Mouse (Mus musculus) embryo, embryonic 10.5 days (tissue): ENCODE measurements around the gene Atp6ap2.
"Not testable (repeated sequence)": the region's sequence is repeated elsewhere in the genome, so short reads cannot be mapped to it uniquely, and the experiment has no call there.

Experiments used
- DNase-seq: peaks from one replicate; pipeline ENCODE4 v3.0.0-alpha.2; 2015; ENCODE audit warnings: low spot score

Gene Atp6ap2

DNA sequence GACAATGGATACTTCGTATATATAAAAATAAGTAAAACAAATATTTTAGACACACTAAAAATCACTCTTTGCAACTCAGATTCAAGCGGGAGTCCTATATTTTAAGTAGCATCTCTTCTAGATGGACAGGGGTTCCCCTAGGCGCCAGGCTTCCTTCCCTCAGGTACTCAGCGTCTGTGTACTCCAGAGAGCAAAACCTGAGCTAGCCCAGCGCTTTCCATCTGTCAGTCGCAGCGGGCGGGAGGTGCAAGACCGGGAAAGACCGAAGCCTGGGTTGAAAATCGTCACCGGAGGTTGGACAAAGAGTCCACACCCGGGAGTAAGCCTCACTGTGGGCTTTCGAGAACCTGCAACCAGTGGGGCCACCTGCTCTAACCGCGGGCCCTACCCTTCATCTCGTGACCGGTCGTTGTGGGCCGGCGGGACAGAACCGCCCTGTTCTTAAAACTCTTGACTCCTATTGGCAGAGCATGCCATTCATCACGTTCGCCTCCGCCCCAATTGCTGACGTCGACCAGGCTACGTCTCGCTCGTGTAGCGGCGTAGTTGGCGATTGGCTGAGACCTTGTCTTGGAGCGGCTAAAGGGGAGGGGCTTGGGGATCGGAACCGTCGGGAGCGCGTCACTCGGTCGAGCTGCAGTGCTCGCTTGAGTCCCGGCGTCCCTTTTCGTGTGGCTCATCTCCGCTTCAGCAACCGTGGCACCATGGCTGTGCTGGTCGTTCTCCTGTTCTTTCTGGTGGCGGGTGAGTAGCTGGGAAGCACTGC, at the start of gene Atp6ap2:
Gene Atp6ap2 (plus strand): TSS at position 610 of the 766 bp plus-strand sequence.
- DNase-seq, result peak; percentile 94

DNA sequence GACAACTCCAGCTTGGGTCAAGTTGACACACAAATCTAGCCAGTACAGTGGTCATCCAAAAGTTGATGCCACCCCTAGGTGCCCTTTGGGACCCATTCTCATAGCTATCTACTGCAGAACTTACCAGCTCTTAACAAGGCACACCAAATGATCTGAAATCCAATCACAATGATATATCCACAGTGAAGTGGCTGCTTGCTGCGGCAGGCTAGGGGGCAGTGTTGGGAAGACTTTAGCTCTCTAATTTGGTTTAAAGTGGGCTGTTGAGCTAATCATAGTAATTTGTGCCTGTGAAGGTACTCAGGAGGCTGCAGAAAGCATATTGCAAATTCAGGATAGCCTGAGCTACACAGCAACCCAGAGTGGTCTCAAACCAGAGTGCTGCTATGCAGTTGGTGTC, 43.2 kb upstream of the Atp6ap2 start:
- DNase-seq, result no peak

DNA sequence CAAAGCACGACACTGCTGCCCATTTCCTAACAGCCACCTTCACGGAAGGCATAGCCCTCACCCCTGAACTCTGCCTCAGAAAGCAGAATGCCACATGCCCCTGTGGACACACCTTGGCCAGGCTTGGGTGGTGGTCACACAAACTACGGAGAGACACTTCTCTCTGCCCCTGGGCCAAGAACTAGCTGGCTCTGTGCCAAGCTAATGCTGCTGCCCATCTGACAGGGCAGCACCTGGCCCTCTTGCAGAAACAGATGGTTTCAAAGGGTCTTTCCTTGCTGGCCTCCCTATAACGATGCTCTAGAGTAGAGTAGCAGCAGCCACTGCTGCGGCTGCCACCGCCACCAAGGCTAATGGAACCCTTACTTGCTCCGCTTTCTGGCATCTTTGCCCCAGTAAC, 30.5 kb upstream of the Atp6ap2 start:
- no peak for DNase-seq

DNA sequence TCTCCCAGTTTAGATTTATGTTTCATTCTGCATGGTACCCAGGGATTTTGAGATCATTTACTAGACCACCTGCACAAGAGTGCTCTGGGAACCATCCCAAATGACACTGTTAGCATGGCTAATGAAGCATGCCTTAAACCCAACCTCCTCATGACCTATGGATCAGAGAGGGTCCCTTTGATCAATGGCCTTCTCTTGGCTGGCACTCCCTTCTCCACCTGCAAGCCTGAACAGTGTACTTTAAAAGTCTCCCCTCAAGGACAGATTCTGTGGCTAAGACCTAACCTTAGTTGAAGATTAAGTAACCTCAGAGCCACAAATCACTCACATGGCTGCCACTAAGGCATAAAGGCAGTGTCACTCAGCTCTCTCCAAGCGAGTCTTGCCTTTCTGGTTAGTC, 16.2 kb upstream of the Atp6ap2 start:
- DNase-seq, result no peak

DNA sequence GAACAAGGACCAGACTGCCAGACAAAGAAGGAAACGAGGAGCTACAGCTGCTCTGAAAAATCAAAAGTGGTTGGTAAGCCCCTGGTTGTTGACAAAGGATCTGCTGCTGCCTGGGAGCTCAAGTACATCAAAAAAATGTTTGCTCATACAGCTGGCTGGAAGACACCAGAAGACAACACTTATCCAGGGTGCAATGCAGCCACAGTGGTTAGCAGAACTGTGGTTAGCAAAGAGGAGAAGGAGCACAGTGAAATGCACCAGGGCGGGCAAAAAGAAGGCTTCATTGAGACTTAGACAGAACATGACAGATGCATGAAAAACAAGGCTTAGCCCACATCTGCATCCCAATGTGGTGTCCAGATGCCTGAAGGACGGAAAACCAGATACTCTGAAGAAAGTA, 9.7 kb upstream of the Atp6ap2 start:
- peak; percentile 4 for DNase-seq

DNA sequence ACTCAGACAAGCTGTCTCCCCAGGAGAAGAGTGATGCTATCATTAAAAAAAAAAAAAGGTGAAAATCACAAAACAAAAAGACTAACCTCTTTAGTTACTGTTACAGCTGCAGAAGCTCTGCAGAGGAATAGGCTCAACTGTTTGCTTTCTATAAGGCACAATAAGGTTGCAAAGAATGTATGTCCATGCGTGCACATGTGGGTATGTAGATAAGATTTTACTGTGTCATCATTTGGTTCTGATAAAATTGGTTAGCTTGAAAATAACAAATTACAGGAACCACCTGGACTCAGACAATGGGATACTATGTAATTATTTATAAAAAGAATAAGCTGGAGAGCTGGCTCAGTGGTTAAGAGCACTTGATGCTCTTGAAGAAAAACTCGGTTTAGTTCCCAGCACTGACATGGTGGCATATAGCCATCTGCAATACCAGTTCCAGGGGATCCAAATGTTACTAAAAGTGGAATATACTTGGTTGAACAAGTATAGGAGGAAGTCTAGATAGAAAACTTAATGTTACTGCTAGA, 9.2 kb upstream of the Atp6ap2 start:
- no peak for DNase-seq

DNA sequence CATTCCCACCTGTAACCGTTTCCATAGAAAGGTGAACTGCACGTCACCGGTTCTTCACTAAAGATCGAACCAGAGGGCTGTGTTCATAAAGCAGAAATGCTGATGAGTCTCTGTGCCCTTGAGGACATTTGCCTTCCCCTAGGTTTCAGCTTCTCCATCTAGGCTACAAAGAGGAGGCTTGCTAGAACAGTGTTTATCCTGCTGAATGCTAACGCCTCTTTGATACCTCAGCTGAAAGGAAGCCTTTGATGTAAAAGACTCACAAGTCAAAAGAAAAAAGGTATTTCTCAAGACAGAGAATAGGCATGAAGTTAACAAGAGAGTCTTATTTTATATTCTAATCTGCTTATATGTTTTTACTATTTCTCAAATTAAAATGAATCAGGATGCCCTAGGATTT, 4.3 kb upstream of the Atp6ap2 start:
- no peak for DNase-seq

DNA sequence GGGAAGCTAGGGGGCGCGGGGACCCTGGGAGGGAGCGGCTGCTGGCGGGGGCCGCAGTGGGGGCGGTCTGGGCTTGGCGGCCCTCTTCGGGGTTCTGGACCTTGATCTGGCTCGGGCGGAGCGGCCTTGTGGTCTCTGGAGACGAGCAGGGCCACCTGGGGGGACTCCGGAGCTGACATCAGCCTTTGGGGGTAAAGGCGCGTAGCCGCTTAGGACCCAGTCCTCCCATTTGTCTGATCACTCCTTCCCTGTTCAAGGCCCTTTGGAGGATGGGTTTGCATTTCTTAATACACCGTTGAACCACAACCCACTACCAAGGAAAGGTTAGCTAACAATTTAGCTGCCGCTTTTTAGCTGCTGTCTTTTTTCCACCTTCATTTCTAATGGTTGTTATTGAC, 356 bp downstream of the Atp6ap2 start:
- peak; percentile 8 for DNase-seq

DNA sequence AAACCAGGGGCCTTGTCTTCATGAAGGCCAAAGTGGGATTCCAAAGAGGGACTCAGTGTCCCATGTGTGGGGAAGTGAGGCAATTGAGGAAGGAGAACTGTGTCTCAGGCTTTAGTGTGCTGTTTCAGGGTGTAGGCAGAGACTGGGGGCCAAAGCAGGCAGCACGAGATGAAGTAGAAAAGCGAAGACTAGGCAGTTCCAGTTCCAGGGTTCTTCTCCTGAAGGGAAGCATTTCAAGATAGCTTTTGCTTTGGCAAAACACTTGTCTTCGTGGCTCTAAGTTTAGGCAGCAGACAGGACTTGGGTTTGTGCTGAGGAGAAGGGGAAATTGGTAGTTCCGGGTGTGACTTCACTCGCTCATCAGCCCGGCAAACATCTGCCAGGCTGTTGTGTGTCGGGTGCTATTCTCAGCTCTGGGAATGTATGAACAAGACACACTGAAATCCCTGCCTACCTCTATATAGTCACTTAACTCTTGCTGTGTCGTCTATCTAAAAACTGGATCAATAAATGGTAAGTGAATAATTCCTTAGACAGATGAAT, 3.9 kb downstream of the Atp6ap2 start:
- no peak for DNase-seq

DNA sequence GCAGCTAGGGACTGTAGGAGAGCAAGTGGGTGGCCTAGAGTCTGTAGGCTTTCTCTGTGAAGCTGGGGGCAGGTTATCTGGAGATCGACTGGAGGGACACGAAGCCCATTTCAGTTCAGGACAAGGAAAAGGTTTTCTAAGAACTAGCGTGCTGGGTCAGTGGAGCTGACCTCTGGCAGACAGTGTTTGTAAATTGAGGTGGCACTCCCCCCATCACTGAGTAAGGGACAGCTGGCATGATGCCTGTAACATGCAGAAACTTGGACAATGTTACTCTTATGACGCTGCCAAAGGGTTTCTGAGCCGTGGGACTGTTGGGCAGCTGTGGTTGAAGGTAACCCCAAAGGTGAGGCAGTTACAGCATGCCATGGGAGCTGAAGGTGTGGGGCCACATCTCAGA, 4.4 kb downstream of the Atp6ap2 start:
- no peak for DNase-seq

DNA sequence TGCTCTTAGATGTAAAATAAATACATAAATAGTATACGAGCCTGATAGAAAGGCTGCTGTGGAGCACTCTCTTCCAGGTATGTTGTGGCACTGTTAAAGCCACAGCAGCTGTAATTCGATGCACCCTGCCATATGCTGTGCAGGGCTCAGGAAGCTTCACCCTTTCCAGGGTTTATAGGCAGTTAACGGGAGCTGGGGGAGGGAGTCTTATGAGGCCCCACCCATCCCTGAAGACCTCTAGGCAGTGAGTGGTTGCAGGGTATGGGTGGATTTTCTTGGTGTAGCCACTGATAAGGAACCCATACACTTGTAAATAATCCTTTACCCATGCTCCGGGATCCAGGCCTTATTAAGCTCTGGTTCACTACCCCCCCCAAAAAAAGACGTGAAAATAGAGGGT, 6.2 kb downstream of the Atp6ap2 start:
- DNase-seq, result no peak

DNA sequence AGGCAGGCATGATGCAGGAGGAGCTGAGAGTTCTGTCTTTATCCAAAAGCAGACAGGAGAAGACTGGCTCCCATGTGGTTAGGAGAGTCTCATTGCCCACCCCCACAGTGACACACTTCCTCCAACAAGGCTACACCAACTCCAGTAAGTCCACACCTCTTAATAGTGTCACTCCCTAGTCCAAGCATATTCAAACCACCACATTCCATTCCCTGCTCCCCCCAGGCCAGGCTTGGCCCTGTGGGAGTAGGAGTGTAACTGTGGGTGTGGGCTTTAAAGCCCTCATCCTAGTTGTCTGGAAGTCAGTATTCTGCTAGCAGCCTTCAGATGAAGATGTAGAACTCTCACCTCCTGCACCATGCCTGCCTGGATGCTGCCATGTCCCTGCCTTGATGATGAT, 22.9 kb downstream of the Atp6ap2 start:
- DNase-seq, result not testable (repeated sequence)

DNA sequence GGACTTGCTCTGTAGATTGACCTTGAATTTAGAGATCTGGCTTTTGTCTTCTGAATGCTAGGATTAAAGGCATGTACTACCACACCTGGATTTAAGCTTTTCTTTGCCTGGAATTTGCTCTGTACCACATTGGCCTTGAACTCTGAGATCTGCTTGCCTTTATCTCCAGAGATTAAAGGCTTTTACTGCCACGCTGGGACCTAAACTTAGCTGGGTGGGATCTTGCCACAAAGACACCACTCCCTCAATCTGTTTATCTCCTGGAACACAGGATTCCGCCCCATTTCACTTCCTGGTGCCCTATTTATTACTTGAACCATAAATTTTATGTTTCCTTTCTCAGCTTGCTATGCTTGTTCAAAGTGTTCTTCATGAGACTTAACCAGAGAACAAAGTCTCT, 23.6 kb downstream of the Atp6ap2 start:
- no peak for DNase-seq

DNA sequence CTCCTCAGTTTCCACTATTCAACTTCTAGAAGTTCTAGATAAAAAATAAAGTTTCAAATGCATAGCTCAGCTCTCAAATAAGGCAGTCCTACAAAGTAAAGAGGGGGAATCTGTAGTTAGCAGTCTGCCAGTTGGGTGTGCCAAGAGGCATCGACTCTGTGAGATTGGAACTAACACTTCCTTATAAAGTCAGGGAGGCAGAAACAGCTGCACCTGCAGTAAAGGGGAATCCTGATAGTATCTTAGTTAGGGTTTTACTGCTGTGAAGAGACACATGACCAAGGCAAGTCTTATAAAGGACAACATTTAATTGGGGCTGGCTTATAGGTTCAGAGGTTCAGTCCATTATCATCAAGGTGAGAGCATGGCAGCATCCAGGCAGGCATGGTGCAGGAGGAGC, 24.8 kb downstream of the Atp6ap2 start:
- not testable (repeated sequence) for DNase-seq

DNA sequence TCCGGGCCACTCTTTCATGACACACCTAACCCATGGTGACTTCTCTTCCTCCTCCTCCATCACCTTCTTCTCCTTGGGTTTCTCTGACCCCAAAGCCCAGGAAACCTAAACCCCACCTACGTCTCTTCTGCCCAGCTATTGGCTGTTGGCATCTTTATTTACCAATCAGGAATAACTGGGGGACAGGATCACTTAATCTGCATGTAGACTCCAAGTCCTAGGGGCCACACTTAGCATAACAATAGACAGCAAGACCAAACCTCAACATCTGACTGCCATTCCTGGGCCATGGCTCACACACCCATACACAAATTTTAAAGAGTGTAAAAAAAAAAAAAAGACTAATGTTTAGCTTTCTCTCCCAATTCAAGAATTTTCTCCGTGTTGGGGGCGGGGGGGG, 37.5 kb downstream of the Atp6ap2 start:
- DNase-seq, result no peak

DNA sequence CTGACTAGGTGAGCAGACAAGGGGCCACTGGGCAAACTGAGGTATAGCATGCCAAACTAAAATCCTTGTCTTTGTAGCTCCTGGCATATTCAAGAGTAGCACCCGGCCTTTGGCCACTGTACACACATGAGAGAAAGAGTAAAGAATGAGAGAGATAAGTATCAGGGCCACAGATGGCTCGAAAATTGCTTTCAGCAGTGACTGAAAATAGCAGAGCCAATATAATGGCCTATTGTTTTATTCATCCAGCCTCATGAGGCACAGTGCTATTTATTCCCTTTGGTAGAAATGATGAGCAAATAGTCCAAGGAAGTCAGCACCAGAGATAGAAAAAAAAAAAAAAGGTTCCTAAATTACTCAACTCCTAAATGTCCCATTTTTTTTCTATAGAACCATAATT, 57.4 kb downstream of the Atp6ap2 start:
- DNase-seq, result no peak

DNA sequence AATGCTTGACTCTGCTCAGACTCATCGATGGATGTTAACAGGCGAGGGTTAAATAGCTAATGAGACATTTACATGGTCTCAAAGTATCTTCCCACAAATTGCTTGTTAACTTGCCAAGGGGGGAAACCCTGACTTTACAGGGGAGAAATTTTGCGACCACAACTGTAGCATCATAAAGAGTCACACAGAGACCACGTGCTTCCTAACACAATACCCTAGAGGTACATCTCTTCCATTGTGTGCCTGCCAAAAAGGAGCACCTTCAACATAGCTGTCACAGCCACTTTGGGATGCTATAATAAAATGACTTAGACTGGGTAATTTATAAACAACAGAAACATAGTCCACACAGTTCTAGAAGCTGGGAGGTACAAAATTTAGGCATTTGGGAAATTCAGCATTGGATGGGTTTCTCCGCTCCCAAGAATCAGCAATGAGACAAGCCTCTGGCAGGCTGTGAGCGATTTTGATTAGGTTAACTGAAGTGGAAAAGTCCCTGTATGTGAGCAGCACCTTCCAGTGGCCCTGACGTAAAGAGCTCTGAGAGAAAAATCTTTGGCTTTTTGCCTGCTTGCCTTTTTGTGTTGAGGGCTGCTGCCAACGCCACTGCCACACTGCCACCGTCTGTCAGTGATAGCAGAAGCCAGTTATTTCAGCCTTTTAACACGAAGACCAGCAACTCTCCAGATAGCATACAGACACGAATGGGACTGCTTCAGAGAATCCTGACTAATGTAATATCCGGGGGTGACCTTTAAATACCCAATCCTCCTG, 58.1 kb downstream of the Atp6ap2 start:
- DNase-seq, result no peak

DNA sequence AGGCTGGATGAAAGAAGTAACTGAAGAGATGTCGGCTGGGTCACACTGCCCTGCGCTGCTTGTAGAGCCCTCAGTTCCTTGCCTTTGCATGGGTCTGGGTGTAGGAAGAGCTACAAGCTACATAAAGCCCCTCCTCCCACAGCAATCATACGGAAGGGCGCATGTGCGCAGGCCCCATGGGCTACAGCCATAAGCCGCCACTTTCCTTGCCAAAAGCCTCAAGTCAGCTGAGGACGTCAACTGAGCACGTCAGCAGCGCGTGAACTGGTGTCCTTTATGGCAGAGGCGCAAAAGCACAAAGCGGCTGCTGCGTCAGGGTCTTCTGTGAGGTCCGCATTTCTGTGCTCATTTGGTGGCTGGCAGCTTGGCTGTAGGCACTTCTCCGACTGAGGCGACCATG, 64.3 kb downstream of the Atp6ap2 start:
- DNase-seq, result no peak

DNA sequence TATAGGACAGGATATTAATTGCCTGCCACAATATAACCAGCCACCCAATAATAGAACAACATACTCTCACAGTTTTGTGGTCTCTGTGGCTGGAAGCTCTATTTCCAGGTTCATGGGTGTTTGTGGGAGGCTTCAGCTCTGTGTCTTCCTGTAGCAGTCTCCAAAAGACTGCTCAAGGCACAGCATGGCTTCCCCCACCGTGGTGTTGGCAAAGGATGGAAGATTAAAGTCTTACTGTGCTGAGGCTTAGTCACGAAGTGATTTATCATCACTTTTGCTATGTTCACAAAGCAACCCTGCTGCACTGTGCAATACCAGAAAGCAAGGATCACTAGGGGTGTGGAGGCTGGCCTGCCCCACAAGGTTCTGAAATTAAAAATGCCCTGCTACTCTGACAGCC, 66.3 kb downstream of the Atp6ap2 start:
- DNase-seq, result no peak
